Mouse (Mus musculus) small intestine, adult 2 months (tissue): Measurements from ENCODE around the gene Sec24b.

Experiments used
- CTCF ChIP-seq: fragments of 200-500 bp; IDR thresholded peaks from 2 replicates; pipeline ENCODE4 v1.5.1; 2012; ENCODE audit warnings: low read depth, mild to moderate bottlenecking, control low read depth, inconsistent platforms, low read length, moderate library complexity, mixed read lengths; ENCODE audit not compliant: insufficient replicate concordance, insufficient read length; ENCODE audit errors: extremely low read depth
- POLR2A ChIP-seq: fragments of 200-500 bp; IDR thresholded peaks from 2 replicates; pipeline ENCODE4 v1.6.1; 2012; ENCODE audit warnings: low read depth, mild to moderate bottlenecking, control low read depth, inconsistent platforms, low read length, moderate library complexity

- no peak for TF ChIP-seq CTCF
- TF ChIP-seq POLR2A: no peak
Observed at GRCm38 (mm10) chr3:130073085-130073484, 11.7 kb upstream of the Sec24b start.
